Mouse (Mus musculus): ENCODE measurements around the gene Maged1. TPM values are rescaled to one million over a fixed set of nuclear protein-coding genes. Genes with fewer than 3 reads are reported as not detected.

The Maged1 gene
- total RNA-seq (2023; ENCODE audit: inconsistent age) = 3.9 to 4.9 TPM (median 4.2 TPM) in 4 replicates

DNA sequence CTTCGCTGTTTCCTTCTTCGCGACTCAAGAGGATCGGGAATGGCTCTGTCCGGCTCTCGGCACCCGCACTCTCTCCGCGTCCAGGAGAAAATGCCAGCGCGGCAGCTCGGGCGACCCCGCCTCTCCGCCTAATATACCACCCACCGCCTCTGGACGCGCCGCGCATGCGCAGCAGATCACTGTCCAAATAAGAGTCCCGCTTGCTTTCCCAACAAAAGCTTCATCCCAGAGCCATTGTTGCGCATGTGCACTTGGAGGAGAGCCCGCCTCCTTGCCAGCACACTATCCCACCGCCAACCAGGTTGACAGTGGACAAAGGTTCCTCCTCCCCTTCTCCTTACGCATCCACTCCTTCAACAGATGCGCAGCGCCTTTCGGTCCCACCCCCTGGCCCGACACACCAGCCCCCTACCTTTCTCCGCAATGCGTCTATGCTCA is at the start of gene Maged1:
TSS of gene Maged1 (minus strand) at position 226 of the 438 bp plus-strand sequence.

Other genes starting within 250 kb of the Maged1 start
- 0.27 to 0.66 TPM (median 0.40 TPM) in 4 replicates for gene Fam90a1b, start 175.4 kb downstream of the Maged1 start, total RNA-seq (2023; ENCODE audit: inconsistent age)
- 5.9 to 9.7 TPM (median 7.6 TPM) in 4 replicates for gene Apoo, start 175.0 kb downstream of the Maged1 start, total RNA-seq (2023; ENCODE audit: inconsistent age)
- not detected in 4 replicates for gene Gspt2, start 93.9 kb upstream of the Maged1 start, total RNA-seq (2023; ENCODE audit: inconsistent age)
- gene Zxdb, start 182.4 kb upstream of the Maged1 start, total RNA-seq (2023; ENCODE audit: inconsistent age) = 17.4 to 20.6 TPM (median 18.2 TPM) in 4 replicates